ENCODE assay signal across 23 mouse cellular contexts in genomic region chr17:64566435-64566834, GRCm38 (mm10).
"Had no signal": no experiment of that assay in that cellular context is flagged by ENCODE, and none has a peak within 500 bp of the region (broad histone marks: within the 10 kb centered on the region; RNA-seq: fewer than 3 reads in every experiment).

No protein-coding gene starts in this region.

- H3K4me3 ChIP-seq: heart, adult 2 months; heart, embryonic 13.5 days; heart, embryonic 15.5 days; hindbrain, embryonic 10.5 days; hindbrain, embryonic 12.5 days; layer of hippocampus, adult 2 months; left cerebral cortex, adult 2 months; limb, embryonic 10.5 days; limb, embryonic 12.5 days had no signal

- H3K4me1 ChIP-seq: heart, embryonic 13.5 days; heart, embryonic 15.5 days; hindbrain, embryonic 12.5 days; limb, embryonic 10.5 days; limb, embryonic 12.5 days had no signal

- H3K27me3 ChIP-seq: heart, embryonic 13.5 days; heart, embryonic 15.5 days; hindbrain, embryonic 12.5 days; limb, embryonic 12.5 days had no signal

- H3K36me3 ChIP-seq: heart, embryonic 13.5 days; heart, embryonic 15.5 days; hindbrain, embryonic 10.5 days; hindbrain, embryonic 12.5 days; limb, embryonic 10.5 days; limb, embryonic 12.5 days had no signal

- H3K9ac ChIP-seq: forebrain, postnatal 0 days; heart, embryonic 13.5 days; heart, embryonic 15.5 days; hindbrain, embryonic 12.5 days; hindbrain, embryonic 14.5 days; limb, embryonic 12.5 days had no signal

- H3K4me2 ChIP-seq: heart, embryonic 11.5 days; heart, embryonic 13.5 days; heart, embryonic 15.5 days; hindbrain, embryonic 12.5 days; hindbrain, embryonic 14.5 days; limb, embryonic 12.5 days had no signal

- H3K9me3 ChIP-seq: heart, embryonic 15.5 days; hindbrain, embryonic 12.5 days; limb, embryonic 10.5 days had no signal

- ATAC-seq: forebrain, postnatal 0 days; hindbrain, embryonic 16.5 days; intestine, postnatal 0 days had no signal

- H3K27ac ChIP-seq: heart, adult 2 months; heart, embryonic 13.5 days; heart, embryonic 15.5 days; hindbrain, embryonic 10.5 days; hindbrain, embryonic 12.5 days; hindbrain, embryonic 14.5 days; layer of hippocampus, adult 2 months; left cerebral cortex, adult 2 months; limb, embryonic 10.5 days; limb, embryonic 12.5 days had no signal

- DNase-seq: forebrain, postnatal 0 days; gastrocnemius, postnatal 14 days; gastrocnemius, postnatal 36 days; heart, adult 11 months; heart, adult 2 months; heart, postnatal 4 days; kidney, adult 18-20 months; kidney, adult 8-10 months; kidney, postnatal 10 days; kidney, postnatal 25 days; kidney, postnatal 4 days had no signal
